Mouse (Mus musculus): ENCODE results near the gene Gm14419. TPM values are rescaled to one million over a fixed set of nuclear protein-coding genes. Genes with fewer than 3 reads are reported as not detected.
"Not testable (repeated sequence)": the region's sequence is repeated elsewhere in the genome, so short reads cannot be mapped to it uniquely, and the experiment has no call there.

Gm14419 gene
- 7.0 and 7.7 TPM in 2 replicates for polyA plus RNA-seq (2015; fragmentation: Nextera tagmentation; extraction: Ambion mirVana)

DNA sequence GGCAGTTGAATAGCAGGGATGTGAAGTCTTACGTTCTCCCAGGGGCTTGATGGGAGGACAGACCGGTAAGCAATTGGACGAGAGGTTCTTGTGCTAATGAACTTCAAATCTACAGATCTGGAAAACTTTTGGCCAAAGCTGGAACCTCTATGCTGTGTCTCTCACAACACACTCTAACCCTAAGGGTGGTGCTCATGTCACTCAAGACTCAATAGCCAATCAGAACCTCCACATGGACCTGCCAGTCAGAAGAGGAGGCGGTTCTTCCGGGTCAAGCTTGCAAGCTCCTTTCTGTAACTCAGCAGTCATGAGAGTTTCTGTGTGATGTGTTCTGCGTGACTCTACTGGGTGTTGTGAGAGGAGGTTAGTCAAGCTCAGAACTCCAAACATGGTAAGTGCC, at the start of gene Gm14419:
TSS of gene Gm14419 (plus strand) at position 301 of the 400 bp plus-strand sequence.
- WGBS = no CpG with 5 or more reads among the region's 6 CpGs
- not testable (repeated sequence) for H3K4me3 ChIP-seq; H3K4me2 ChIP-seq; ATAC-seq; H3K4me1 ChIP-seq; H3K9me3 ChIP-seq (replicated peaks); H3K9ac ChIP-seq; H3K36me3 ChIP-seq (ENCODE audit: poor library complexity, severe bottlenecking); H3K27ac ChIP-seq; H3K27me3 ChIP-seq

Other genes starting within 250 kb of the Gm14419 start
- 10.1 and 10.9 TPM in 2 replicates for gene Gm14295, start 202.3 kb upstream of the Gm14419 start, polyA plus RNA-seq (2015; fragmentation: Nextera tagmentation; extraction: Ambion mirVana)
- gene Gm14408, start 169.8 kb upstream of the Gm14419 start, polyA plus RNA-seq (2015; fragmentation: Nextera tagmentation; extraction: Ambion mirVana) = not detected in 2 replicates
- gene Gm14296, start 73.1 kb upstream of the Gm14419 start, polyA plus RNA-seq (2015; fragmentation: Nextera tagmentation; extraction: Ambion mirVana) = 13.3 TPM in 2 replicates
- gene Gm14401, start 73.4 kb downstream of the Gm14419 start, polyA plus RNA-seq (2015; fragmentation: Nextera tagmentation; extraction: Ambion mirVana) = not detected in 2 replicates
- gene Gm14410, start 205.5 kb downstream of the Gm14419 start, polyA plus RNA-seq (2015; fragmentation: Nextera tagmentation; extraction: Ambion mirVana) = 31.0 and 38.7 TPM in 2 replicates